Mouse (Mus musculus) thymus, postnatal 14 days (tissue): ENCODE results near the gene Arl4a.

ENCODE experiments used
- DNase-seq: peaks from one replicate; pipeline ENCODE4 v3.0.0; 2021

Gene Arl4a

DNA sequence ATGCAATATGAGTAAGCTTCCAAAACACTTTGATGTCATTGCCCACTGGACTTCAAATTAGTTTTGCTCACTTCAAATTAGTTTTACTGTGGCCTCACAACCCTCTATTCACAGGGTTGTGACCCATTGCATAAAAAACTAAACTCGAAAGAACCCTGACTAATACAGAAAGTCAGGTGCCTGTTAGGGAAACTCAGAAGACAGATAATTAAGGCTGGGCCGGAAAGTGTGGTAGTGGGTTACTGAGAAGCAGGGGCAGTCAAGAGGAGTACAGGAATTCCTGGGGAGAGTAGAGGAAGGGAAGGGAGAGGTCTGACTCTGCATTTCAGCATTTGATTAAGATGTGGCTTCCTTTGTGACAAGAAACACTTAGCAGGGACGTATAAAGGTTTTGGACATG lies 29.4 kb downstream of the Arl4a start:
- no peak for DNase-seq

DNA sequence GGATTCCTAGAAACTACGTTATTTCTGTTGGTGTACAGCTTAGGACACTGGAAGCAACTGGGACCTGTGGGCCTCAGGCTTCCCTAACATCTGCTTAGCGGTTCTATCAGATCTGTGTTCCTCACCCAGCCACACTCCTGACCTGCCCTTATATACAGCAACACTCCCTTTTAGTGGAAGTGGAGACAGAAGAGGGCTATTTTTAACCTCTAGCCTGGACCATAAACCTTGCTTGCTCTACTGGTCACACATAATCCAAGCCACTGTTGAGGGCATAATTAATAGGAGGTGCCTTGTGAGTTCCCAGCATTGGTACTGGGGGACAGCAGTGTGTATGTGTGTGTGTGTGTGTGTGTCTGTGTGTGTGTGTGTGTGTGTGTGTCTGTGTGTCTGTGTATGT lies 33.1 kb downstream of the Arl4a start:
- no peak for DNase-seq

DNA sequence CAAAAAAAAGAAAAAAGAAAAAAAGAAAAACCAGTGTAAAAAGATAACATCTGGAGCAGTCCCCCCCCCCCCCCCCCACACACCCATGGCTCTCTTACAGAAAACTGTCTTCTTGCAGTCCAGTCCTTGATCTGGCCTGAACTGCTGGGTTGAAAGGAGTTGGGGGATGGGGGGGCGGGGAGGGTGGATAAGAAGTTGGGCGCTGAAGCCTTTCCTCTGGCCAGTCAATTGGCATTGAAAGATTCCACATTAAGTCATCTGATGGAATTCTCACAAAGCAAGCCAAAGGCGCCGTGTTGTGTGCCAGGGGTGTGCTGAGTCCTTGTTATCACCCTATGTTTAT lies 39.0 kb downstream of the Arl4a start:
- DNase-seq: no peak

DNA sequence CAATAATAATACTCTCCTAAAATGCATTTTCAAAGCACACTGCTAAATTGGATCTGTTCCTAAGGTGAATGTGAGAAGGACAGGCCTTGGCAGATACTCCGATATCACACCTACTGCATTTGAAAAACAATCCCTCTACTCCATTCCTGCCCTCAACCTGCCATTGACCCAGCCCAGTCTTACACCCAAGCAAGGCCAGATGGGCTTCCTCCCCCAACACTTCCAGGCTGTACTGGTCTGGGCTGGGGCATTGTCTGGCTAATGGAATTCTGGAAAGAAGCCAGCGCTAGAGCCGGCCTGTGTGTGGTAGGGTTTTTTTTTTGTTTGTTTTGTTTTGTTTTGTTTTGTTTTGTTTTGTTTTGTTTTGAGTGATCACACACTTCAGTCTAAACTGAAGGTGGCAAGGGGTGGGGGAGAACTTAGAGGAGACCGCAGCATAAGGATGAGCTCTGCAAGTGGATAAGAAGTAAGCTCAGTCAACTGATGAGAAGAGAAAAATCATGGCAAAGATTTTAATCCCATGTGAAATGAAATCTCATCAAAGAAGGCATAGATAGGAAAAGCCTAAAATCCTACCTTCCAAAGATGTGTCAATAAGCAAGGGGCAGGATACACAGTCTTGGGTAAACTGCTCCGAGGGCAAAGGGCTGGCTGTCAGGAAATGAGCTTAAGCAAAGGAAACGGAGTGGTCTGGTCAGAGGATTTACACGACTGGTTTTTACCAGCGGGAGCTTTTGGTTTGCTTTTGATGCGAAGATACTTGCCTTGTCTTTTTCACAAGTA lies 39.6 kb downstream of the Arl4a start:
- no peak for DNase-seq

DNA sequence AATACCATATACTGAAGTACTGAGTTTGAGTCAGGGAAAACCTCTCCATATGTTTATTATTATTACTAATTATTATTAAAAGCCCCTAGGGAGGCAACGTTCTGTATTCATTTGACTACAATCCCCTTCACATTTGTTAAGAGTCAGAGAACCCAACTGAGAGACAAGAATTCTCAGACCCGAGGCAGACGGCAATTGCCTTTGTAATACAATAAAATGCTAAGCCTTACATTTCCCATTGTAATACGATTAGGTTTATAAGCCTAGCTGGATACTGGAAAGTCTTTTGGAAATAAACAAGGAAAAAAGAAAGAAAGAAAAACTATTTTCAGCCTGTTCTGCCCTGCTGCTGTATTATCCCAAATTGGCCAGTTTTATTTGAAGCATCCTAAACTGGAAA lies 40.2 kb downstream of the Arl4a start:
- no peak for DNase-seq

DNA sequence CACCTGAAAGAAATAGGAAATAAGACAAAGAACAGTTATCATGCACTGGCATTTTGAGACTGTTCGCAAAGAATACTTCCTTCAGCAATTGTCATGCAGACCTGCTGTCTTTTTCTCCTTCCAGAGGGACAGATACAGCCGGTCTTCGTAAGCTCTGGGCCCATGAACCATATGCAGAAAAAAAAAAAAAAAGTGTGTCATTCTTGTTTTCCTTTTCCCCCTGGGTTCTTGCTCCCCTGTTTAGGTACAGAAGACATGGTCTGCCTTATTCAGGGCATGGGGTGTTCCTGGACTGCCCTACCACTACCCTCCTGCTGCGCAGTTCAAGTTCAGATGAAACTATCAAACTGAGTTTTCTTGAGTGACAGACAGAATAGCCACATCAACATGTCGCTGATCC lies 41.8 kb downstream of the Arl4a start:
- no peak for DNase-seq

DNA sequence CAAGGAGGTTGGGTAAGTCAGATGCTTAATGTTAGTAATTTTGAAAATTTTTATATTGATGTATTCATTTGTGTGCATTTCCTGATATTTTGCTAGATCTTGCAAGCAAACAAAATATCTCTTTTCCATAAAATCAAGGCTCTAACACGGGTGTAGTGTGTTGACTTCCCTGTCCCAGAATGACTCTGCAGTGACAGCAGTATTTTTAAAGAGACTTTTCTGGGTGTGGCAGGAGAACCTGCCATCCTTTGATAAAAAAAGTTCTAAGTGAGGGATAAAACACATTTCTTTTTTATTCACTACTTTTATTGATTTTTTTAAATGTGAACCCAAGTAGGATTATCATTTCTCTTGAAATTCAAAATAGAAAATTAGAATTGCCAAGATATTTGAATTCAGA lies 42.2 kb downstream of the Arl4a start:
- DNase-seq: no peak

DNA sequence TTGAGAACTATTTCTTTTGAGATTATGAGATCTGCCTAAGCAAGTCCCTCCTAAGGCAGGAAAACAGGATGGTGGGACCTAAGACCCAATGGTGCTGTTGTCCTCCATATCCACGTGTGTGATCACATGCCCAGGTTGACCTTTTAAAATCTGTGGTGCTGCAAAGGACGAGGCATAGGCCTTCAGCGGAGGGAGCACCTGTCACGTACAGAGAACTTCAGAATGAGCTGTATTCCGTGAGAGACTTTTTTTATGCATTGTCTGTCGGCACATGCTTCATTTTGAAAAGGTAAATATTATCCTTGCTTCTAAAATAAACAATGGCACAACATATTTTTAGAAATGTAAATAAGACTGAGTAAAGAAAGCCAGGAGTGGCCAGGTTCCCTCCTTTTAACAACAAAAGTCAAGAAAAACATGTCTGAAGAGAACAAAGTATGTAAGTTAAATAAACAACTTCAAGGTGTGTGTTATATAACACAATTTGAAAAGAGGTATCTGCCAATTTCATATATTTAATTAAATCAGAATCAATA lies 45.0 kb downstream of the Arl4a start:
- no peak for DNase-seq

DNA sequence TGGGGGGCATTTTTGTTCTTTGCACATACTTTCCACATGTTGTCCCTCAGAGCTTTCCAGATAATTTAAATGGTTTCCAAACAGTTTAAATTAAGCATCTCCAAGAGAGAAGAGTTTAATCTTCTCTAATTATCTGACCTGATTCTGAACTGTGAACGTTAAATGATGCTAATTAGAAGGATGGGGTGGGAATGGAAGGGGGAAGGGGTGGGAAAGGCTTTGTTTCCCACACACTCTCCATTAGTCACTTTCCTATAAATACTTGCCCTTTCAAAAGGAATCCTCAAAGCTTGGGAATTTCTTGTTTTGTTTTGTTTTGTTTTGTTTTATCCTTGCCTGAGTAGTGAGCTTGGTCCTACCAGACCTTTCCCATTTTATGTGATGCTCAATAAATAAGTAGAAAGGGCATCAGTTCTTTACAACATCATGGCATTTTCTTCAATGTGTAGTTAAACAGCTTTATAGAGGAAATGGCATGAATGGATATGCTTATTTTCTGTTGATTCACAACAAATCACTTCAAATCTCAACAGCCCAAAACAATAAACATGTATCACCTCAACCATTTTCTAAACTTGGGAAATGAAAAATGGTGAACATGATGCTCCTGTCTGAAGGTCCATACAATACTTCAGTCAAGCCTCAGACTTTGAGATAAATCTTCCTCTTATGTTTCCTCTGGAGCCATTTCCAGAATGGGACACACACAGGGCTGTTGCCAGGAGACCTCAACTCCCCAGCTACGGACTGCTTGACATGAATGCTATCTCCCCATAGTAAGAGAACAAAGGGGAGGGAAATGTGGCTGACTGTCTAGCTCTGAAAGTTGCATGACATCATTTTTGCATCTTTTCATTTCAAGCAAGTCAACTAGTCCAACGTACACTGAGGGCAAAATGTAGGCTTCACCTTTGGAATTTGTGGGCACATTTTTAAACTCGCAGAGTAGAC lies 46.7 kb downstream of the Arl4a start:
- DNase-seq: no peak

DNA sequence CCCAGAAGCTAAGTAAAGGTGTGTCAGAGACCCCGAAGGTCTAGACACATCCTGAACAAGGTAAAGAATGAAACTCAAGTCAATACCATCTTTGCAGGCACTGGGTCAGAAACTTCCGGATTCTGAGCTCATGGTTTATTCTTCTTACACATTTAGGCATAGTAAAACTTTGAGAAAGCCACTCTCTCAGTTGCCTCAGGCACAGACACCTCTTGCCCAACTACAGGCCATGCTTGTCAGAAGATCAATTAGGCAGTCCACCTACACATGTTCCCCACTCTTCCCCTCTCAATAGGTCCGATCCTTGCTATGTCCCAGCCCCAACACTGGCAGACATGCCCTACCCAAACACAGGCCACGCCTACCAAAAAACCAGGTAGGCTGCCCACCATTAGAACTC lies 48.7 kb downstream of the Arl4a start:
- no peak for DNase-seq

DNA sequence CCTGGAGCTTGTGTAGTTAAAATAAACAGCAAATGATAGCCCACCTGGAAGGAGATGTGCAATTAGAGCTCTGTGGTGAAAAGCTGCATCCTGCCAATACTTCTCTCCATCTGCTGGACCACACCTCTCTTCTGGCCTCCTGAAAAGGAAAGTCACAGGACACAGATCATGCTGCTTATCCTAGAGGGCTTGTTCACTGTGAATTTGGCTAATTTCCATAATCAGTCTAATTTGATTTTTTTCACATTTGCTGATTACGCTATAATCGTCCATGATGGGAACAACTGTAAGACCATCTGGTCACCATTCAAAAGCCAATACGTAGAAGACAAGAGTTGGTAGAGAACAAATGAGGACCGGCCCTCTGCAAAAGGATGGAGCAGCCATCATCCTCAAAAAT lies 50.6 kb downstream of the Arl4a start:
- no peak for DNase-seq

DNA sequence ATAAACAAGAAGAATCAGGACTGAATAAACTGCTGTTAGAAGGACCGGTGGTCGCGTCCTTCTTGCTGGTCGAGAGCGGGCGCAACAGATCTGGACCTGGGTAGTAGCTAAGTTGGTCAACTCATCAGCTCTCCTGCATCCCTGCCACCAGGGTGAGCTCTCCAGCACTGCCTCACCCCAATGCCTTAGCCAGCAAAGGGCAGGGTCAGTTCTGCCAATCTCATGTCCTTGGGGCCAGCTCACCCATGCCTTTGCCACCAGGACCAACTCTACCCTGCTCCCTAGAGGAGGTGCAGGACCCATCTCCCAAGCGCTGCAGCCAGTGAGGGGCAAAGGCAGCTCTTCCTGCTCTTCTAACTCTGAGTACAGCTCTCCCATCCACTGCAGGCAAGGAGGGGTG lies 52.2 kb downstream of the Arl4a start:
- DNase-seq: no peak

DNA sequence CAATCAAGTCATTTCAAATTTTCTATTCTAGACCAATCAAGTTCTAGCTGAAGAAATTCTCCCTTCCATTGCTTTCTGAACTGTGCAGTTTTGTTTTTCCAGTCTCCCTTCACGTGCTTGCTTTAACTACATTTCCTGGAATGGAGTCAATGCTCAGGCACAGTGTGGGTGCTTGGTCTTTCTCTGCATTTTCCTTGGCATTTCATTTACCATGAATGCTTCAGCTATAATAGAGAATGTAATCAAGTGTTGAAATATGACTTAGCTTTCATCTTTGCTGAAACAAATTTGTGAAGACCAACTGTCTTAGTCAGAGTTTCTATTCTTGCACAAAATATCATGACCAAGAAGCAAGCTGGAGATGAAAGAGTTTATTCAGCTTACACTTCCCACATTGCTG lies 58.0 kb downstream of the Arl4a start:
- no peak for DNase-seq

DNA sequence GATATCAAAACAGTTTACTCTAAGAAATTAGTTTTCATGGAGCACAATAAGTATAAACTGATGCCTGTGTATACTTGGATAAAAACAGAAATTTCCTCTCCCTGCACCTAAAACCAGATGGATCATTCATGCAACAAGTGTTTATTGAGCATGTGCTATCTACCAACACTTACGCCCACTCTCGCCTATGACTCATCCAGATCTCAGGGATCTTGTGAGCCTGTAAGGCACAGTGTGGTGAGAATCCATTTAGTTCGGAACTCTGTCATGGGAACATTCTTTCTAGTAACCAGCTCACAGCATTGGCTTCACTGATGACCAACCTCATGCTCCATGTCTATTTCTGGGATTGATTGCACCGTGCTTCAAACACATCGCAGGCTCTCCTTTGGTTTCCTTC lies 58.8 kb downstream of the Arl4a start:
- DNase-seq: no peak

DNA sequence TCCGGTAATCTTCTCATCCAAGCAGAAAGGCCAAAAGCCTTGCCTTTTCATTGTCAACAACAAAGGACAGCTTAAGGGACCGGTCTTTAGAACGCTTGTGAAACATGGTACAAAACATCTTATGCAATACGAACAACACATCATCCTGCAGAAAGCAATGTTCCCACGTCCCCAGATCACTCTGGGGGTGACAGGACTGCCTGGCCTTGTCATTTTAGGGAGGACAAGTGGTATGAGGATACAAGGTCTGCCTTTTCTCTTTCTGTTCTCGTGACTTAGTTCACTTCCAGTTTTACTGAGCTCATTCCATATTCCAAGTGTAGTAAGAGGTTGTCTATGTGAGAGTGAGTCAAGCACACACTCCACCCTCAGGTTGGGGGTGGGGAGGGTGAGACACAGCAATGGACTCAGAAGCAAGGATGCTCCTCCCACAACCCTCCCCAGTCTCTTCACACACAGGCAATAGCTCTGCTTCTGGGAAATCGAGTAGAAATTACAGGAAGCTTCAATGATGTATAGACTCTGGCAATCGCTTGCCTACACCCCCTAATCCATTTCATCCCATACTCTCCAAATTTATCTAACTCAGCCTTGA lies 59.7 kb downstream of the Arl4a start:
- no peak for DNase-seq

DNA sequence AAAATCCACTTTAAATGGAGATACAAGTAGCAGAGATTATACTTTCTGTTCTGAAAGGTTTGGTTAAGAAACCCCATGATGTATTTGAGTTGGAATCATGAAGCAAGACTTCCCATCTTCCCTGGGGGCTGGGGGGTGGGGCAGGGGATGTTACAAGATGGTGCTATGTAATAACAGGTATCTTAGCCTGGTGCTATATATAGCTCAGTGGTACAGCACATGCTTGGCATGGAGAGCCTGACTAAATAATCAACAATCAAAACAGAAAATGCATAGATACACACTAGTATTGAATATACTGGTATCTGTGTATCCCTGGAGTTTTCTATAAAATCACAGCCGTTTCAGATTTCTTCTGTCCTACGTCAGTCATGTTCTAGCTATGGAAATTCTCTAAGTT lies 61.4 kb downstream of the Arl4a start:
- no peak for DNase-seq

DNA sequence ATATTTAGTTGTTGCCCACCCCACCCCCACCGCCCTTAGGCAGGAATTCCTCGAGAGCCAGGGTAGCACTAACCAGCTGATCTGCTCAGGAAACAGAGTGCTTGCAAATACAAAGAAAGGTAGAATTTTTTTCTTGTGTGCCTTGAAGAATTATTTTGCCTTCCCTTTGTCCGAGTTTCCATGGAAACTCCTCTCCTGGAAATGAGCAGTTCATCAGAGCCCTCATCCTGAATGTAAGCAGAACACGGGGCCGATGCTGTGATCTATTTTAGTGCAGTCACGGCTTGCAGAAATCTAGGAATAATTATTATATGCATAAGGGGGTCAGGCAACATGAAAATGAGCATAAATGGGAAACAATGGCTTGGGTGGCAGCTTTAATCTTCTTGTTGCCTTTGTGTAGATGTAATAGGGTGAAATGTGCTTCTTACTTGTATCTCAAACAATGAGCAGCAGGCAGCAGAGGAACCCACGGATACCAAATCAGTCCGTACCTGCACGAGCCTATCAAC lies 61.9 kb downstream of the Arl4a start:
- DNase-seq: no peak

DNA sequence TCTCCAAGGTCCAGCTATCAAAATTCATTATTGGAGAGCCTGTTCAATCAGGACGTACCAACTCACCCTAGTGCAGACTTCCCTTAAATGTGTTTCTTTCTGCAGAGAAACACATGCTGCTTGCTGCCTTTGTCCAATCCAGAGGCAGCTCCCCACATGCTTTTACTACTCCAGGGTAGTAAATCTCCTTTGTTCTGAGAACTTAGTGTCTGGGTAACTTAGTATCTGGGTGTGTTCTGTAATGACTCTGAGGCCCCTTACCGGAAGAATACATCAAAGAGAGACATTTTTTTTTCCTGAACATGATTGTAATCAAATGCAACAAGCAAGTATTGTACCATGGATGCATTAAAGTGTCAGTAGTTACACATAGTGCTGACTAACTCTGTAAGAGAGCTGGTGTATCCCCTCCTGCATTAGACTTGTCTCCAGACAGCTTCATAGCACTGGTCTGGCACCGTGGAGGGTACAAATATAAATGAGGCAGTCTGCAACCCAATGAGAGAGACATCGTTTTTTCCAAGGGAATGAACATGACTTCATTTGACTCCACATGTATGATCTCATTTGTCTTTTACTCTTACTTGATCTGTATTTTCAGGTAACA lies 62.7 kb downstream of the Arl4a start:
- no peak for DNase-seq

DNA sequence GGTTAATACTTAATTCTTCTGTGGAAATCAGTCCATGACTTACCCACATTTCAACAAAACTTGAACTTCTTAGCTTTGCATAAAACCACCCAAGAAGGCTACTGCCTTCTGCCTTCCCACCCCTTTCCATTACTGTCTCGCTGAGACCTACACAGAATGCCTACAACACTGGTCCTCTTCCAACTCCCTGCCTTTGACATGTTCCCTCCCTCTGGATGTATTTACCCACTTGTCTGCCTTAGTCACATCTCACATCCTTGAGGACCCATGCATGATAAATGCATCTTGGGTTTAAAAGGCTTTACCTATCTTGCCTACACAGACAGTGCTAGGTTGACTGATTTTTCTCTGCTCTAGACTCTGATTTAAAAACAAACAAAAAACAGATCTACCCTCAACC lies 63.6 kb downstream of the Arl4a start:
- DNase-seq: no peak

DNA sequence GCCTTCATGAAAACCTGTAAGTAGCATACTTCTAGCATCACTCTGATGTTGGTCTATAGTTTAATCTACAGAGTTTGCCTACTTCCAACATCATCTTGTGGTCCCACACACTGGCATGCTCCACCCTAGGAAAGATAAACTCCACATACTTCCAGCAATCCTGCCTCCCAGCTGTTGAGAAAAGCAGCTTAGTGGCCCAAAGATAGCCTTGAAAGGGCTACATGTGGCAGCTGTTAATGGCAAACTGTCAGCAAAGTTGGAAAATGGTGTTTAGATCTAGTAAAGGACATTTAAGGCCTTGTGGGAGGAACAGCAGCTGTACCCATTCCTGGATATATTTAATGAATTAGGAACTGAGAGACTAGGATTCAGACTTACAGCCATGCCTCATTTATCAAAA lies 68.3 kb downstream of the Arl4a start:
- no peak for DNase-seq

DNA sequence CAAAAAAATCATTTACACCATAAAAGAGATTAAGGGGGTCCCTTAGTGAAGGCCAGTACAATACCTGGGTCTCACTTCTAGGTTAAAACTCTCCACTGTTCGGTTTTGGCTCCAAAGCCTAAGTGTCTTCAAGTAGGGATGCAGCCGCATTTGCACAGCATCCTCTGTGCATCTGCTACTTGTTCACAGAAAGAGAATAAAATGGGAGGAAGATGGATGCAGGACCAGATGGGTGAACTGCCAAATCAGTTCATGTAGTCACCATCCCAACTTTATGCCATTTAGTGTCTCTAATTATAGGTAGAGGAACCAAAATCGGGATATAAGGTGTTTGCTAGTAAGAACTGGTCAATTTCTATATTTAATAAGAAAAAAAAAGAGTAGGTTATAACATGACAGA lies 69.7 kb downstream of the Arl4a start:
- DNase-seq: no peak

DNA sequence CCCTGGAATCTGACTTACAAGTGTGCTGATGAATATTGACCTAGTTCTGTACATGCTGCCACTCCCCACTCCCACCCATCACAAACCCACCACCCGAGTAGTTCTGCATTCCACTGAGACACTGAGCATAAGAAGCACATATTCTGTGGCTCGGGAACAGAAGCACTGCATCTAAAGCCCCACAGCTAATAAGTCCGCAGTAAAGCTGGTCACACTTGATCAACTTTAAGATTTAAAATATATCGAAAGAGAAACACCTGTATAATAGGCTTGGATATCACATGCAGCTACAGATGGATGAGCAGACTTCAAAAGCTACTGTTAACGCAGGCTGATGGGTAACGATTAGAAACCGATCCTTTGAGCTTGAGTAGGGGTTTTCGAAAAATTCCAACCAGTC lies 78.7 kb downstream of the Arl4a start:
- no peak for DNase-seq
